Mouse (Mus musculus) embryonic facial prominence, embryonic 14.5 days (tissue): Measurements from ENCODE around the gene Krtap7-1. TPM values are rescaled to one million over a fixed set of nuclear protein-coding genes. Genes with fewer than 3 reads are reported as not detected.

Source experiments
- ATAC-seq: fragments of 200-750 bp; cut with Nextera tagmentation; 2 replicates; pipeline ENCODE4 v1.8.0; 2017; ENCODE audit warnings: low read depth, moderate number of reproducible peaks, moderate TSS enrichment
- DNase-seq: peaks from one replicate; pipeline ENCODE4 v3.0.0-alpha.2; 2015; ENCODE audit warnings: low spot score
- H3K27ac ChIP-seq: fragments of 300-500 bp; sonication (generic); replicated peaks from 2 replicates; pipeline ENCODE4 v1.5.1; 2014; ENCODE audit warnings: low read depth, mild to moderate bottlenecking, low read length, moderate library complexity
- H3K27me3 ChIP-seq: fragments of 300-500 bp; sonication (generic); replicated peaks from 2 replicates; pipeline ENCODE4 v1.6.1; 2014; ENCODE audit warnings: low read length; ENCODE audit not compliant: control insufficient read depth, insufficient read depth
- H3K36me3 ChIP-seq: fragments of 300-500 bp; sonication (generic); 2 replicates; pipeline ENCODE4 v1.6.1; 2014; ENCODE audit warnings: low read length, mixed read lengths; ENCODE audit not compliant: control insufficient read depth, insufficient read depth
- H3K4me1 ChIP-seq: fragments of 300-500 bp; sonication (generic); 2 replicates; pipeline ENCODE4 v1.6.1; 2014; ENCODE audit warnings: antibody characterized with exemption, low read length; ENCODE audit not compliant: control insufficient read depth, insufficient read depth
- H3K4me2 ChIP-seq: fragments of 300-500 bp; sonication (generic); 2 replicates; pipeline ENCODE4 v1.6.1; 2014; ENCODE audit warnings: low read depth, mild to moderate bottlenecking, low read length, moderate library complexity, mixed read lengths
- H3K4me3 ChIP-seq: fragments of 300-500 bp; sonication (generic); 2 replicates; pipeline ENCODE4 v1.5.1; 2014; ENCODE audit warnings: low read depth, mild to moderate bottlenecking, low read length
- H3K9ac ChIP-seq: fragments of 300-500 bp; sonication (generic); 2 replicates; pipeline ENCODE4 v1.6.1; 2014; ENCODE audit warnings: low read depth, mild to moderate bottlenecking, low read length, moderate library complexity, mixed read lengths
- H3K9me3 ChIP-seq: fragments of 300-500 bp; sonication (generic); 2 replicates; pipeline ENCODE4 v1.6.1; 2016; ENCODE audit warnings: low read length; ENCODE audit not compliant: control insufficient read depth
- WGBS: fragments of 180-500 bp; shearing (Covaris S2); extraction: QIAGEN DNeasy Blood & Tissue Kit; methylation state at CpG from one replicate; pipeline ENCODE4 v1.1.7; 2014; 5-methylcytosine and 5-hydroxymethylcytosine counted together
- polyA plus RNA-seq: library from polyadenylated mRNA; unstranded; fragments of >200 nt; fragmentation: Nextera tagmentation; extraction: Ambion mirVana; gene quantifications from 2 replicates; pipeline ENCODE4 v1.2.1, GENCODE M21; 2014

The Krtap7-1 gene
- polyA plus RNA-seq, 1 experiment from 2014 or later, result 0.29 TPM

- Histone ChIP-seq H3K4me3 (no peak overlapping the region), H3K27ac (no peak overlapping the region), H3K36me3 (no peaks in the 10 kb centered on the region), H3K4me1 (no peaks in the 10 kb centered on the region), H3K4me2 (no peak overlapping the region), H3K9me3 (no peaks in the 10 kb centered on the region), H3K27me3 (no peaks in the 10 kb centered on the region), H3K9ac (no peak overlapping the region)
- WGBS, result 76% methylated on average over 5 of the region's 5 CpGs
- ATAC-seq, result no peak
- no peak for DNase-seq
Measured at GRCm38 (mm10) chr16:89461189-89461588, 46.9 kb downstream of the Krtap7-1 start.

Other genes starting within 250 kb of the Krtap7-1 start
- not detected in 2 replicates for gene Krtap21-1, start 104.5 kb downstream of the Krtap7-1 start, polyA plus RNA-seq
- not detected in 2 replicates for gene Krtap6-2, start 88.2 kb downstream of the Krtap7-1 start, polyA plus RNA-seq
- gene Krtap8-1, start 20.4 kb downstream of the Krtap7-1 start, polyA plus RNA-seq, result 0.86 TPM in 1 of 2 replicates, not detected in the other
- gene Krtap11-1, start 62.9 kb upstream of the Krtap7-1 start, polyA plus RNA-seq, result 0.28 TPM in 1 of 2 replicates, not detected in the other